Mouse (Mus musculus) liver, embryonic 16.5 days (tissue): ENCODE data around the gene Camkmt. TPM values are rescaled to one million over a fixed set of nuclear protein-coding genes. Genes with fewer than 3 reads are reported as not detected.

Source experiments
- ATAC-seq: fragments of 200-750 bp; cut with Nextera tagmentation; 2 replicates; pipeline ENCODE4 v1.8.0; 2017; ENCODE audit warnings: low read depth, mild to moderate bottlenecking, moderate number of reproducible peaks, moderate library complexity
- H3K27ac ChIP-seq: fragments of 300-500 bp; sonication (generic); 2 replicates; pipeline ENCODE4 v1.5.1; 2014; ENCODE audit warnings: mild to moderate bottlenecking, low read length
- H3K27me3 ChIP-seq: fragments of 300-500 bp; sonication (generic); 2 replicates; pipeline ENCODE4 v1.6.1; 2014; ENCODE audit warnings: low read depth, low read length, mixed read lengths; ENCODE audit not compliant: control insufficient read depth, insufficient read depth
- H3K36me3 ChIP-seq: fragments of 300-500 bp; sonication (generic); 2 replicates; pipeline ENCODE4 v1.6.1; 2014; ENCODE audit warnings: mild to moderate bottlenecking; ENCODE audit not compliant: control insufficient read depth, insufficient read depth
- H3K4me1 ChIP-seq: fragments of 300-500 bp; sonication (generic); 2 replicates; pipeline ENCODE4 v1.6.1; 2014; ENCODE audit warnings: low read depth, low read length, mixed read lengths; ENCODE audit not compliant: control insufficient read depth
- H3K4me2 ChIP-seq: fragments of 300-500 bp; sonication (generic); 2 replicates; pipeline ENCODE4 v1.6.1; 2014; ENCODE audit warnings: low read depth, low read length, mixed read lengths
- H3K4me3 ChIP-seq: fragments of 300-500 bp; sonication (generic); 2 replicates; pipeline ENCODE4 v1.5.1; 2014; ENCODE audit warnings: low read depth, mild to moderate bottlenecking, low read length
- H3K9ac ChIP-seq: fragments of 300-500 bp; sonication (generic); 2 replicates; pipeline ENCODE4 v1.6.1; 2014; ENCODE audit warnings: low read depth, low read length
- H3K9me3 ChIP-seq: fragments of 300-500 bp; sonication (generic); replicated peaks from 2 replicates; pipeline ENCODE4 v1.6.1; 2016; ENCODE audit warnings: low read length; ENCODE audit not compliant: control insufficient read depth
- WGBS: fragments of 180-500 bp; shearing (Covaris S2); extraction: QIAGEN DNeasy Blood & Tissue Kit; methylation state at CpG from one replicate; pipeline ENCODE4 v1.1.7; 2014; ENCODE audit not compliant: insufficient replicate concordance; 5-methylcytosine and 5-hydroxymethylcytosine counted together
- polyA plus RNA-seq: library from polyadenylated mRNA; unstranded; fragments of >200 nt; fragmentation: Nextera tagmentation; extraction: Ambion mirVana; gene quantifications from 2 replicates; pipeline ENCODE4 v1.2.1, GENCODE M21; 2015

Camkmt gene
- polyA plus RNA-seq, 1 experiment from 2014 or later: 2.7 TPM

- no peak for ATAC-seq
- H3K36me3 ChIP-seq: no peaks in the 10 kb centered on the region
- H3K9ac ChIP-seq: no peak overlapping the region
- WGBS: 62% methylated on average over 3 of the region's 3 CpGs
- H3K9me3 ChIP-seq: no peaks in the 10 kb centered on the region
- H3K4me1 ChIP-seq: no peaks in the 10 kb centered on the region
- H3K4me3 ChIP-seq: no peak overlapping the region
- H3K27me3 ChIP-seq: peaks cover 6% of the 10 kb centered on the region
- H3K27ac ChIP-seq: no peak overlapping the region
- no peak overlapping the region for H3K4me2 ChIP-seq
These were observed 404.8 kb downstream of the Camkmt start for GRCm38 (mm10) chr17:85495012-85495754.

GRCm38 (mm10) chr17:85495871-85496270, 405.5 kb downstream of the Camkmt start:
- WGBS: 59% methylated on average over 6 of the region's 6 CpGs
- H3K9ac ChIP-seq: no peak overlapping the region
- no peak overlapping the region for H3K4me3 ChIP-seq
- peaks cover 3% of the 10 kb centered on the region; the same call in 1 of the 2 replicates for H3K27me3 ChIP-seq
- ATAC-seq: no peak
- no peak overlapping the region for H3K27ac ChIP-seq
- H3K9me3 ChIP-seq: no peaks in the 10 kb centered on the region
- H3K4me1 ChIP-seq: no peaks in the 10 kb centered on the region
- H3K36me3 ChIP-seq: no peaks in the 10 kb centered on the region
- no peak overlapping the region for H3K4me2 ChIP-seq

- no peaks in the 10 kb centered on the region for H3K27me3 ChIP-seq
- no peaks in the 10 kb centered on the region for H3K36me3 ChIP-seq
- H3K9me3 ChIP-seq: no peaks in the 10 kb centered on the region
- ATAC-seq: no peak
- H3K9ac ChIP-seq: no peak overlapping the region
- H3K4me3 ChIP-seq: no peak overlapping the region
- H3K4me2 ChIP-seq: no peak overlapping the region
- no peaks in the 10 kb centered on the region for H3K4me1 ChIP-seq
- no peak overlapping the region for H3K27ac ChIP-seq
These were observed 414.5 kb downstream of the Camkmt start for GRCm38 (mm10) chr17:85504888-85505287.

GRCm38 (mm10) chr17:85506206-85507088, 416.1 kb downstream of the Camkmt start:
- WGBS: 61% methylated on average over 15 of the region's 15 CpGs

GRCm38 (mm10) chr17:85507089-85507460, 416.7 kb downstream of the Camkmt start:
- no peaks in the 10 kb centered on the region for H3K36me3 ChIP-seq
- H3K27me3 ChIP-seq: no peaks in the 10 kb centered on the region
- no peak overlapping the region for H3K4me3 ChIP-seq
- no peak overlapping the region for H3K9ac ChIP-seq
- no peak overlapping the region for H3K4me2 ChIP-seq
- H3K4me1 ChIP-seq: no peaks in the 10 kb centered on the region
- H3K9me3 ChIP-seq: no peaks in the 10 kb centered on the region
- 81% methylated on average over 4 of the region's 4 CpGs for WGBS
- H3K27ac ChIP-seq: no peak overlapping the region
- no peak for ATAC-seq

More at GRCm38 (mm10) chr17:85506206-85507088, 416.1 kb downstream of the Camkmt start:
- Histone ChIP-seq H3K27me3 (no peaks in the 10 kb centered on the region), H3K9me3 (no peaks in the 10 kb centered on the region), H3K4me1 (no peaks in the 10 kb centered on the region), H3K4me2 (no peak overlapping the region), H3K9ac (no peak overlapping the region), H3K4me3 (no peak overlapping the region), H3K36me3 (no peaks in the 10 kb centered on the region), H3K27ac (no peak overlapping the region)
- ATAC-seq: no peak

Other genes with a start within 250 kb of the Camkmt start
- gene Ppm1b, start 133.8 kb upstream of the Camkmt start, polyA plus RNA-seq: 45.5 and 46.1 TPM in 2 replicates
- gene Slc3a1, start 62.2 kb upstream of the Camkmt start, polyA plus RNA-seq: 5.7 and 8.4 TPM in 2 replicates
- gene Prepl, start 311 bp upstream of the Camkmt start, polyA plus RNA-seq: 7.7 and 7.9 TPM in 2 replicates